Mouse (Mus musculus) liver, adult 2 months (tissue): ENCODE measurements around the gene Scg5.

Source experiments
- CTCF ChIP-seq: fragments of 200-500 bp; IDR thresholded peaks from 2 replicates; pipeline ENCODE4 v1.5.1; 2011; ENCODE audit warnings: low read depth, low read length, control low read depth
- POLR2A ChIP-seq: fragments of 200-500 bp; IDR thresholded peaks from 2 replicates; pipeline ENCODE4 v1.6.1; 2011; ENCODE audit warnings: low read length, control low read depth; ENCODE audit not compliant: insufficient read depth; ENCODE audit errors: extremely low read depth

DNA sequence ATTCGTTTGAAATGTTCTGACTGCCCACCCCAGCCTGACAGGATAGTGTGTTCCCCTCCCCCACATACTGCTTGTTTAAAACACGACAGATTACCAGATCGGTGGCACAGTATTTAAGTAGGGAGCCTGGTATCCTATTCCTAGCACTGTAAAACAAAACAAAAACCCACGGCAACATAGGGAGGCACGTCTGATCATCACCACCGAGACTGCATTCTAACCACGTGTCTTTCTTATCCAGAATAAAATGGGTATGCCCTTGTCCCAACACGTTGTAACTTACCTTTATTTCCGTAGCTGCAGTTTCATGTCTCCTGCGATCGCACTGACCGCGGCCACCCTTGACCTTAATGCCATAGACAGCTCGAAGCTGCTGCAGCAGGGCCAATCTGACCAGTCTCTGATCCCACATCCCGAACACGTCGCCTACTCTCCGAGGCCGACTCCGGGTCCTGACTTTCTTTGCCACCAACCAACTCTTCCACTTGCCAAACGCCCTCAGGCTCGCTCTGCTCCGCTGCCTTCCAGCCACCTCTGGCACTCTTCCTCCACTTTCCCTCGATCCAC lies 18.8 kb upstream of the Scg5 start:
- no peak for TF ChIP-seq CTCF
- TF ChIP-seq POLR2A, result no peak
